Mouse (Mus musculus): ENCODE data around the gene Alg14.

Alg14 gene

GRCm38 (mm10) chr3:121291560-121292258 is at the start of gene Alg14:
Alg14 (plus strand) TSS chr3:121291773.
- DNase-seq (ENCODE audit: extremely low spot score, low spot score): peak; percentile 93

- DNase-seq (ENCODE audit: extremely low spot score, low spot score): no peak
These were observed 49.2 kb upstream of the Alg14 start for GRCm38 (mm10) chr3:121242111-121242936.

- no peak for DNase-seq (ENCODE audit: extremely low spot score, low spot score)
These were observed 48.6 kb upstream of the Alg14 start for GRCm38 (mm10) chr3:121242941-121243340.

DNA sequence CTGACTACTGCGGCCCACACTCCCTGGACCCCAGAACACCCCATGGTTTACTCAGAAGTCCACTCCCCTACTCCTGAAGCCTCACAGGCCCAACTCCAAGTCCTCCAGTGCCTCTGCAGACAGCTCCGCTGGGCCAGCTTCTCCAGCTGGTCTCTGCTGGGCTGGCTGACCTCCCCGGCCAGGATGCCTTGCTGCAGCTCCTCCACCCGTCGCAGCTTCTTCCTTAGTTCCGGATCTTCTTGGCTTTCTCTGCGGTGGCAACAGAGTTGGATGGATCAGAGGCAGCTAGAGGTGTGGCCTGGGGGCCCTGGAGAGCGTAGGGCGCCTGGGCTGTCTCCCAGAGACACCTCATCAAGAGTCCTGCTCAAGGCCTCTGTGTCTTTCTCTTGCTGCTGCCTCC is 41.5 kb upstream of the Alg14 start:
- DNase-seq (ENCODE audit: extremely low spot score, low spot score): no peak

GRCm38 (mm10) chr3:121250576-121251433 is 40.8 kb upstream of the Alg14 start:
- DNase-seq (ENCODE audit: extremely low spot score, low spot score): no peak

- no peak for DNase-seq (ENCODE audit: extremely low spot score, low spot score)
These were observed 36.1 kb upstream of the Alg14 start for GRCm38 (mm10) chr3:121255501-121255900.

DNA sequence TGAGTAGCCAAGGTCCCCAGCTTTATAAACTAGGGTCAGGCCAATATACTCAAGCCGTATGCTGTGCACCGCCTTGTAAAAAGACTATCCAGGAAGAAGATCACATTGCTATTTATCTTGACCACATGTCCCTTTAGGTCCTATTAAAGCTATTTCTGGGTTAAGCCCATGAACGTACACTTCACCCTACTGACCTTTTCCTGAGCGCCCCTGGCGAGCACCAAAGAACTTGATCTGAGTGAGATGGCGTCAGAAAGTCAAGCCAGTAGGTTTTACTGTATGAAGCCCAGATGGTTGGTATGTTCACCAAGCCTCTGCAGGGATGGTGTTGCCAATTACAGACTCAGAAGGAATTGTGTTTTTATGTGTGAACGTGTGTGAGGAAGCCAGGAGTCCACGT is 35.4 kb upstream of the Alg14 start:
- DNase-seq (ENCODE audit: extremely low spot score, low spot score): no peak

DNA sequence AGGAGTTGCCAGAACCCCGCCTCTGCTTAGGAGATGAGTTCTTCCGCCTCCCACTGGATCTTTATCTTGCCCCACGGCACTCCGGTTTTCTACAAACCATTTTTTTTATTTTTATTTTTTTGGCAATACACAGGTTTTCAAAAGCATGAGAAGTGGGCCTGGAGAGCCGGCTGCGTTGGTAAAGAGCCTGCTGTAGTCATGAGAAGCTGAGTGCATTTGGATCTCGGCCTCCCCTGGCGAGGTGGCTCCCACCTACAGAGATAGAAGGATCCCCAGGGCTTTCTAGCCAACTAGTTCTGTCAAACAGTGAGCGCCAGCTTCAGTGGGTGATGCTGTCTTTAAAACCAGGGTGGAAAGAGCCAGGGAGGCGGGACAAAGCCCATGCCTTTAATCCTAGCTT is 34.2 kb upstream of the Alg14 start:
- DNase-seq (ENCODE audit: extremely low spot score, low spot score): no peak

- DNase-seq (ENCODE audit: extremely low spot score, low spot score): no peak
These were observed 32.8 kb upstream of the Alg14 start for GRCm38 (mm10) chr3:121258521-121259478.

DNA sequence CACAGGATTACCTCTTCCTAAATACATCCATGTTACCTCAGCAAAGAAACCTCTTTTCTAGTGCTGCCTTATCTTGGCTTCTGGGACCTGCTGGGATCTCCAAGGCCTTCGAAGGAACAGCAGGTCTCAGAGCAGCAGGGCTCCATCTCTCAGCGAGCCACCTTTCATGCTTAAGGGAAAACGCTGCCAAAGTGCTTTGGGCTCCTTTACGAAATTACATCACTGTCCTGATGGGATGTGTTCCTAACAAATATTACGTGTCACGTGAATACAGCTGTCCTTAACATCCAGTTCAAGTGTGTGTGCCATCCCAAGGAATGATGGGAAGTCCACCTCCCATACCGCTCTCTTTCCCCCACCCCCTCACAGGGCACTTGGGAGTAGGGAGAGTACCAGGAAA is 31.5 kb upstream of the Alg14 start:
- DNase-seq (ENCODE audit: extremely low spot score, low spot score): no peak

DNA sequence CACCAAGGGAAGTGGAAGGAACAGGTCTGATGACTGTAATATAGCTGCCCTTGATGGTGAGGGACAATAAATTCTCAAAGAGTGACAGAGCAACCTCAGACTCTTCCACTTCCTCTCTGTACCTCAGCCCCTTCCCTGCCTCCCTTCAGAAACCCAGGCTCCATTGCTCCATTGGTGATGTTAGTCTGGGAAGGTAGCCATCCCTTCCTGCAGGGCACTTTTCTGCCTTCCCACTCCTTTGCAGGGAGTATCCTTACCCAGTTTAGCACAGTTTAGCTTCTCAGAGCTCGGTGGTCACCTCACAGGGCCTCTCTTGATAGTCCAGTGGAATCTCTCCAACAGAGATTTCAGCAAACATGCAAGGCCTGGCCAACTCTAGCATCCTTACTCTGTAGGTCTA is 30.7 kb upstream of the Alg14 start:
- DNase-seq (ENCODE audit: extremely low spot score, low spot score): no peak

GRCm38 (mm10) chr3:121261251-121261650 is 30.3 kb upstream of the Alg14 start:
- DNase-seq (ENCODE audit: extremely low spot score, low spot score): no peak

- no peak for DNase-seq (ENCODE audit: extremely low spot score, low spot score)
These were observed 29.5 kb upstream of the Alg14 start for GRCm38 (mm10) chr3:121261939-121262520.

DNA sequence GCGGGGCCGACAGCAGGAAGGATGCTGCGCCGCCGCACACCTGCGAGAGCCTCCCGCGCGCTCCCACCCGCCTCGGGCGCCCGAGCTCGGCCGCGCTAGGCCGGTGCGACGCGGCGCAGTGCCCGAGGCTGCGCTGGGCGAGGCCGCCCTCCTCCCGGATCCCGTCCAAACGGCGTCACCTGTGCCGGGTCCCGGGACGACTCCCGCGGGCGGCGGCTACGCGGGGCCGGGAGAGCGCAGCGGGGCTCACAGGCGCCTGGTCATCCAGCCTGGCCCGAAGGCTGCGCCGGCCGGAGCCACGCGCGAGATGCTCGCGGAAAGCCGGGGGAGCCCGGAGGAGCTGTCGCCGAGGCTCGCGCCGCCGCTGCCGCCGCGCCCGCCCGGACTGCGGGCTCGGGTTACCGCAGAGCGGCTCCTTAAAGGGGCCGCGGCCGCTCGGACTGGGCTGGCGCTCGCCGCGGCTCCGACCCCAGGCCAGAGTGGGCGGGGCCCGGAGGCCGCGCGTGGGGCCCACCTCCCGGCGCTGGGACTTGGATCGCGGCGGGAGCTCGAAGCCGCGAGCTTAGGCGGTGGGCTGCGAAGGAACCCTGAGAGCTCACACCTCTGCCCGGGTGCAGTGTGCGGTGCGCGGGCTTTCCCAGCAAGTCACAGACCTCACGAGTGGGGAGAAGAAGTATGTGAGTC is 28.9 kb upstream of the Alg14 start:
- DNase-seq (ENCODE audit: extremely low spot score, low spot score): peak; percentile 77

- DNase-seq (ENCODE audit: extremely low spot score, low spot score): no peak
These were observed 28.4 kb upstream of the Alg14 start for GRCm38 (mm10) chr3:121263205-121263548.

GRCm38 (mm10) chr3:121264242-121264641 is 27.3 kb upstream of the Alg14 start:
- no peak for DNase-seq (ENCODE audit: extremely low spot score, low spot score)

DNA sequence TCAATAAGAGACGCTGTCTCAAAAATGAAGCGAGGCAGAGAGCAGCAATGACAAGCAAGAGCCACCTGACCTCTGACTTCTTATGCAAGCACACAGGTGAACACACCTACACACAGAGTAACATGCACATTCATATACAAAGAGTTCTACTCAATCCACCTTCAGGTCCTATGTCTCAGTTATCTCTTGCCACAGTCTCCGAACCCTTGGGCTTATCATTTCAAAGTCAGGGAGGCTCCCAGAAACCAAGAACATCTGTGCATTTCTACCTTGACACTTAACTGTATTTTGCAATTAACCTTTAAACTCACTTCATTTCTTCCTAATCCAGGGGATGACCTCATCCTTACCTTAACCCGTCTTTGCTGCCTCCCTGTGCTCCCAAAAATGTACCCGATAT is 24.3 kb upstream of the Alg14 start:
- DNase-seq (ENCODE audit: extremely low spot score, low spot score): no peak

DNA sequence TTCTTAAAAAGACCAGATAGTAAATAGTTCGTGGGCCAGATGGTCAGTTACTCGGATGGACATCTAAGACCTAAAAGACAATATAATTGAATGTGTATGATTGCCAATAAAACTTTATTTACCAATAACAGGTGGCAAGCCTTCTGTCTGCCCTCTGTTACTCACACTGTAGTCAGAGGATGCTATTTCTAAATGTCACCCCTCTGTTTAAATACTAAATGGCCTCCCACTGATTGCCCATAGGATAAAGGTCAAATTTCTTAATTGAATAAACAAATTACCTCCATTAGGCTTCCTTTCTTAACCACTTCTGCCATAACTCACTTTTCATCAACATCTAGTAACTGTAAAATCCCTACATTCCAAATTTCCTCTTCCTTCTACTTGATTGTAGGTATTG is 19.0 kb upstream of the Alg14 start:
- DNase-seq (ENCODE audit: extremely low spot score, low spot score): no peak

GRCm38 (mm10) chr3:121274010-121274409 is 17.6 kb upstream of the Alg14 start:
- DNase-seq (ENCODE audit: extremely low spot score, low spot score): no peak

- no peak for DNase-seq (ENCODE audit: extremely low spot score, low spot score)
These were observed 14.6 kb upstream of the Alg14 start for GRCm38 (mm10) chr3:121277009-121277408.
